Mouse (Mus musculus) heart, embryonic 16.5 days (tissue): ENCODE data around the gene Slc9a6. TPM values are rescaled to one million over a fixed set of nuclear protein-coding genes. Genes with fewer than 3 reads are reported as not detected.

Experiments
- ATAC-seq: fragments of 200-750 bp; cut with Nextera tagmentation; replicated peaks from 2 replicates; pipeline ENCODE4 v1.8.0; 2017; ENCODE audit warnings: moderate number of reproducible peaks; ENCODE audit not compliant: insufficient read depth, low FRiP score; ENCODE audit errors: extremely low read depth
- H3K27ac ChIP-seq: fragments of 300-500 bp; sonication (generic); 2 replicates; pipeline ENCODE4 v1.5.1; 2014; ENCODE audit warnings: mild to moderate bottlenecking, low read length, control low read depth, moderate library complexity
- H3K27me3 ChIP-seq: fragments of 300-500 bp; sonication (generic); 2 replicates; pipeline ENCODE4 v1.6.1; 2014; ENCODE audit warnings: low read length, mixed read lengths; ENCODE audit not compliant: control insufficient read depth, insufficient read depth
- H3K36me3 ChIP-seq: fragments of 300-500 bp; sonication (generic); 2 replicates; pipeline ENCODE4 v1.6.1; 2014; ENCODE audit not compliant: control insufficient read depth, insufficient read depth
- H3K4me1 ChIP-seq: fragments of 300-500 bp; sonication (generic); 2 replicates; pipeline ENCODE4 v1.6.1; 2014; ENCODE audit warnings: low read length, mixed read lengths; ENCODE audit not compliant: control insufficient read depth, insufficient read depth
- H3K4me2 ChIP-seq: fragments of 300-500 bp; sonication (generic); 2 replicates; pipeline ENCODE4 v1.6.1; 2014; ENCODE audit warnings: low read depth, mild to moderate bottlenecking, control low read depth, low read length
- H3K4me3 ChIP-seq: fragments of 300-500 bp; sonication (generic); 2 replicates; pipeline ENCODE4 v1.5.1; 2014; ENCODE audit warnings: mild to moderate bottlenecking, control low read depth, low read length
- H3K9ac ChIP-seq: fragments of 300-500 bp; sonication (generic); 2 replicates; pipeline ENCODE4 v1.6.1; 2014; ENCODE audit warnings: low read length, control low read depth
- H3K9me3 ChIP-seq: fragments of 300-500 bp; sonication (generic); replicated peaks from 2 replicates; pipeline ENCODE4 v1.6.1; 2016; ENCODE audit warnings: low read length; ENCODE audit not compliant: control insufficient read depth
- WGBS: fragments of 180-500 bp; shearing (Covaris S2); extraction: QIAGEN DNeasy Blood & Tissue Kit; methylation state at CpG from one replicate; pipeline ENCODE4 v1.1.7; 2014; 5-methylcytosine and 5-hydroxymethylcytosine counted together
- microRNA-seq: library from miRNA; unstranded; fragments of <30 nt; microRNA quantifications from one replicate; pipeline ENCODE4, GENCODE M21; 2017
- polyA plus RNA-seq: library from polyadenylated mRNA; unstranded; fragments of >200 nt; fragmentation: Nextera tagmentation; extraction: Ambion mirVana; gene quantifications from 2 replicates; pipeline ENCODE4 v1.2.1, GENCODE M21; 2015

Slc9a6 gene
- polyA plus RNA-seq, 1 experiment from 2014 or later: 7.1 TPM

DNA sequence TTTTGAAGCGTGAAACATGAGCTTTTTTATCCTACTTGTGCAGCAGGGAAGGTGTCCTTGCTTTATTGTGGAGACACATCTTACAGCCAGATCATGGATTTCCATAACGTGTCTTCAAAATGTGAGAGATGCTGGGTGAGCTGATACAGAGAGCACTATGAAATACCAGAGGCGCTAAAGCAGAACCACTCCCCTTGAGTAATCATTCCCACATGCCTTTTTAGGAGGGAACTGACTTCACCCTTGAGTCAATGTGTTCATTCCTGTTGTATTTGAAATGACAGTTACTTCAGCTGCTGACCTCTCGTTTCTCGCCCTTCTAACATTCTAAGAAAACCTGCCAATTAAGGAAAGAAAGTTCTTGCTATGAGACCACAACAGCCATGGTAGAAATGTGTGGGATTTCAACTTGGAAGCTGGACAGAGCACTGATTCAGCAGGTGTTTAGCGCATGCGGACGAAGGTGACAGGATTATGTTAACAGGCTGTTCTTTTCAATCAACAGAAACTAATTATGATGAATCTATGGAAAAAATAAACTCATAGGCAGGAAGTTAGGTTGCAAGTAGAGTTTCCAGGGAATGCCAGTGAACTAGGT lies 94.5 kb downstream of the Slc9a6 start:
- H3K36me3 ChIP-seq: no peaks in the 10 kb centered on the region
- H3K4me2 ChIP-seq: no peak overlapping the region
- H3K9me3 ChIP-seq: no peaks in the 10 kb centered on the region
- WGBS: 64% methylated on average over 8 of the region's 8 CpGs
- H3K4me3 ChIP-seq: no peak overlapping the region
- H3K4me1 ChIP-seq: no peaks in the 10 kb centered on the region
- H3K27ac ChIP-seq: no peak overlapping the region
- no peak overlapping the region for H3K9ac ChIP-seq
- no peak for ATAC-seq
- no peaks in the 10 kb centered on the region for H3K27me3 ChIP-seq

DNA sequence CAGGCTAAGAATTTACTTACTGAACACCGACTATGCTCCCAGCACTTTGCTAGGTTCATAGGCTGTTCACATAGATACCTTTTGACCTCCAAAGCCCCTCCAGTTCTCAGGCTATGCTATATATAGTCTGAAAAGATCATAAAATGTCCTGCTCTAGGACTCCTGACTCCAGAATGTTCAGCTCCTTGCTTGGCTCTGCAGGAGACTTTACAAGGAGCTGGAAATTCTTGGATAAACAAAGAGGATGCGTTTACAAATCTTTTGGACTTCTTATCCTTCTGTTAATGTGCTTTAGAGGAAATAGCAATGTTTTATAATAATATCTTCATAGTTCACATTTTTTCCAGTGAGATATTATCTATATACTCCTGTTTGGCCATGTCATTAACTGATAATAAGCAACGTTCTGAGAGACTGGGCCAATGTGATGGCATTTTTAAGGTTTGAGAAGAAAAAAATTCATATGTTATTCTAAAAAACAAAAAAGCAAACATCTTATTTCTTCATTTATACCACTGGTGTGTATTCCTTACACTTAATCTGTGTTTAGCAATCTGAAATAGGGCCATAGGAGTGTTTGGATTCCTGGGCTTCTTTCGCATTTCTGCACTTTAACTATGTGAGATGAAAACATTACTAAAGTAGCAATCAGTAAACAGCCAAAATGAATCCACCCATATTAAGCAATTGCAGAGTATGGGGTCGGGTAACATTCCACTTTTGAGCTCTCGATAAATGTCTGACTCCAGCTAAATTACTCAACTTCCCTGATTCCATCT lies 99.2 kb downstream of the Slc9a6 start:
- Histone ChIP-seq H3K4me2 (no peak overlapping the region), H3K4me1 (no peaks in the 10 kb centered on the region), H3K9ac (no peak overlapping the region), H3K36me3 (no peaks in the 10 kb centered on the region), H3K9me3 (no peaks in the 10 kb centered on the region), H3K4me3 (no peak overlapping the region), H3K27me3 (no peaks in the 10 kb centered on the region), H3K27ac (no peak overlapping the region)
- ATAC-seq: no peak
- 62% methylated on average over 6 of the region's 6 CpGs for WGBS

DNA sequence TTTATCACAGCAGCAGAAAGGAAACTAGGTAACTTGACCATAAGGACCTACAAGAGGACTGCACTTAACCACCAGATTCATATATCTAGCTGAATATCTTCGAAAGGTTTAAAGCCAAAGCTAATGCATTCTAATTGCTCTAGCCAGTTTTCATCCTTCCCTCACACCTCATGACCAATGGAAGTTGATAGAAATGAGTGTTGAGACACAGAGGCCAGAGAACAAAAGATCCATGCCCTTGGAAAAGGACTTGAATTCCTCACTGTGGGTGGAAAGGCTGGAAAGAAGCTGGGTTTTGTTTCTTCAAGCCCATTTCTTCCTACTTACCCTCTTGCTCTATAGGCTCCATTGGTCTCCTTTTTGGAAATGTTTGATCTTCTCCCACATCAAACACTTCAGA lies 101.0 kb downstream of the Slc9a6 start:
- no peak overlapping the region for H3K27ac ChIP-seq
- 75% methylated on average over 1 of the region's 1 CpGs for WGBS
- no peaks in the 10 kb centered on the region for H3K9me3 ChIP-seq
- no peaks in the 10 kb centered on the region for H3K4me1 ChIP-seq
- H3K36me3 ChIP-seq: no peaks in the 10 kb centered on the region
- H3K4me3 ChIP-seq: no peak overlapping the region
- H3K4me2 ChIP-seq: no peak overlapping the region
- ATAC-seq: no peak
- H3K27me3 ChIP-seq: no peaks in the 10 kb centered on the region
- H3K9ac ChIP-seq: no peak overlapping the region

DNA sequence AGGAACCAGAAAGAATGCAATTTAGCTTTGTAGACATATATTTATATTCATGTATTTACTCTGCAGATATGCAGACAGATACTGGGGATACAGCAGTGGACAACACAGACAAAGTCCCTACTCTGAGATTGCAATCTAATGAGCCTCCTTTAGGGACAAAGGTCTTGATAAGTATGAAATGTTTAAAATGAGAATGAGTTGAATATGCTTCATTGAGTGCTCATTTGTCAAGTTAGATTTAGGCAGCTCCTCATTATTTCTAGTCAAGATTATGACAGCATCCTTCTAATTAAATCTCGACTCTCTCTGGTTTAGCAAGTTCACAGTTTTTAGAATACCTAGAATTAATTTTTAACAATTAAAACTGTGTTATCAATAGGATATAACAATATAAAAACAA lies 103.1 kb downstream of the Slc9a6 start:
- no peaks in the 10 kb centered on the region for H3K36me3 ChIP-seq
- 82% methylated on average over 1 of the region's 1 CpGs for WGBS
- no peaks in the 10 kb centered on the region for H3K9me3 ChIP-seq
- no peak overlapping the region for H3K9ac ChIP-seq
- no peak overlapping the region for H3K4me3 ChIP-seq
- H3K4me2 ChIP-seq: no peak overlapping the region
- H3K27ac ChIP-seq: no peak overlapping the region
- no peaks in the 10 kb centered on the region for H3K4me1 ChIP-seq
- no peak for ATAC-seq
- H3K27me3 ChIP-seq: no peaks in the 10 kb centered on the region

Small RNA genes lying within 50 kb of the gene (microRNA-seq; reads per million reads assigned to microRNA genes)
- 1.2 reads per million for gene Mir5116

Other genes starting within 250 kb of the Slc9a6 start
- gene Smim10l2a, start 235.2 kb upstream of the Slc9a6 start, polyA plus RNA-seq: 1.3 and 2.1 TPM in 2 replicates
- 1.2 and 1.9 TPM in 2 replicates for gene Gm2174, start 161.8 kb upstream of the Slc9a6 start, polyA plus RNA-seq
- gene Ints6l, start 154.9 kb upstream of the Slc9a6 start, polyA plus RNA-seq: 18.6 and 19.0 TPM in 2 replicates
- gene Gm10477, start 85.0 kb upstream of the Slc9a6 start, polyA plus RNA-seq: not detected in 2 replicates
- not detected in 2 replicates for gene Gm648, start 60.2 kb upstream of the Slc9a6 start, polyA plus RNA-seq
- gene Mmgt1, start 11.7 kb upstream of the Slc9a6 start, polyA plus RNA-seq: 24.6 and 26.1 TPM in 2 replicates
- gene Fhl1, start 122.0 kb downstream of the Slc9a6 start, polyA plus RNA-seq: 200 and 213 TPM in 2 replicates
- gene Map7d3, start 212.6 kb downstream of the Slc9a6 start, polyA plus RNA-seq: 2.0 and 2.2 TPM in 2 replicates